Mouse (Mus musculus): ENCODE measurements around the gene Insrr. TPM values are rescaled to one million over a fixed set of nuclear protein-coding genes. Genes with fewer than 3 reads are reported as not detected.

The Insrr gene
- polyA plus RNA-seq, 1 experiment from 2014 or later = 0.12 TPM

Other genes with a start within 250 kb of the Insrr start
- 15.4 and 16.2 TPM in 2 replicates for gene Arhgef11, start 179.4 kb upstream of the Insrr start, polyA plus RNA-seq (2014; fragmentation: Nextera tagmentation; extraction: Ambion mirVana)
- gene Lrrc71, start 48.3 kb upstream of the Insrr start, polyA plus RNA-seq (2014; fragmentation: Nextera tagmentation; extraction: Ambion mirVana) = 0.26 and 0.43 TPM in 2 replicates
- gene Ntrk1, start 1.8 kb upstream of the Insrr start, polyA plus RNA-seq (2014; fragmentation: Nextera tagmentation; extraction: Ambion mirVana) = 0.21 and 0.44 TPM in 2 replicates
- 9.4 and 11.3 TPM in 2 replicates for gene Pear1, start 27.4 kb downstream of the Insrr start, polyA plus RNA-seq (2014; fragmentation: Nextera tagmentation; extraction: Ambion mirVana)
- gene Sh2d2a, start 49.8 kb downstream of the Insrr start, polyA plus RNA-seq (2014; fragmentation: Nextera tagmentation; extraction: Ambion mirVana) = not detected in 2 replicates
- gene Prcc, start 88.7 kb downstream of the Insrr start, polyA plus RNA-seq (2014; fragmentation: Nextera tagmentation; extraction: Ambion mirVana) = 24.1 and 24.4 TPM in 2 replicates
- 305 and 311 TPM in 2 replicates for gene Hdgf, start 109.4 kb downstream of the Insrr start, polyA plus RNA-seq (2014; fragmentation: Nextera tagmentation; extraction: Ambion mirVana)
- 76.2 and 76.8 TPM in 2 replicates for gene Mrpl24, start 122.6 kb downstream of the Insrr start, polyA plus RNA-seq (2014; fragmentation: Nextera tagmentation; extraction: Ambion mirVana)
- gene Isg20l2, start 133.4 kb downstream of the Insrr start, polyA plus RNA-seq (2014; fragmentation: Nextera tagmentation; extraction: Ambion mirVana) = 51.7 and 67.0 TPM in 2 replicates
- 17.2 and 19.5 TPM in 2 replicates for gene Rrnad1, start 133.8 kb downstream of the Insrr start, polyA plus RNA-seq (2014; fragmentation: Nextera tagmentation; extraction: Ambion mirVana)
- gene Crabp2, start 151.7 kb downstream of the Insrr start, polyA plus RNA-seq (2014; fragmentation: Nextera tagmentation; extraction: Ambion mirVana) = 796 and 836 TPM in 2 replicates
- gene Nes, start 174.1 kb downstream of the Insrr start, polyA plus RNA-seq (2014; fragmentation: Nextera tagmentation; extraction: Ambion mirVana) = 7.9 and 8.8 TPM in 2 replicates
- not detected in 2 replicates for gene Bcan, start 203.3 kb downstream of the Insrr start, polyA plus RNA-seq (2014; fragmentation: Nextera tagmentation; extraction: Ambion mirVana)
- gene Hapln2, start 230.6 kb downstream of the Insrr start, polyA plus RNA-seq (2014; fragmentation: Nextera tagmentation; extraction: Ambion mirVana) = 0.44 TPM in 1 of 2 replicates, not detected in the other
- 36.9 and 44.1 TPM in 2 replicates for gene Gpatch4, start 246.2 kb downstream of the Insrr start, polyA plus RNA-seq (2014; fragmentation: Nextera tagmentation; extraction: Ambion mirVana)